Mouse (Mus musculus) embryonic facial prominence, embryonic 11.5 days (tissue): ENCODE data around the gene Asb5. TPM values are rescaled to one million over a fixed set of nuclear protein-coding genes. Genes with fewer than 3 reads are reported as not detected.

ENCODE experiments used
- ATAC-seq: fragments of 200-750 bp; cut with Nextera tagmentation; replicated peaks from 2 replicates; pipeline ENCODE4 v1.8.0; 2017; ENCODE audit warnings: low read depth; ENCODE audit not compliant: insufficient number of reproducible peaks, low FRiP score, low TSS enrichment
- DNase-seq: peaks from one replicate; pipeline ENCODE4 v3.0.0-alpha.2; 2015; ENCODE audit warnings: low spot score
- H3K27ac ChIP-seq: fragments of 300-500 bp; sonication (generic); replicated peaks from 2 replicates; pipeline ENCODE4 v1.5.1; 2014; ENCODE audit warnings: mild to moderate bottlenecking, low read depth, low read length, control low read depth
- H3K27me3 ChIP-seq: fragments of 300-500 bp; sonication (generic); 2 replicates; pipeline ENCODE4 v1.6.1; 2014; ENCODE audit warnings: mild to moderate bottlenecking, low read length, moderate library complexity, mixed read lengths; ENCODE audit not compliant: control insufficient read depth, insufficient read depth
- H3K36me3 ChIP-seq: fragments of 300-500 bp; sonication (generic); replicated peaks from 2 replicates; pipeline ENCODE4 v1.6.1; 2014; ENCODE audit warnings: low read depth, mild to moderate bottlenecking, low read length, moderate library complexity, mixed read lengths; ENCODE audit not compliant: control insufficient read depth, insufficient read depth
- H3K4me1 ChIP-seq: fragments of 300-500 bp; sonication (generic); 2 replicates; pipeline ENCODE4 v1.6.1; 2014; ENCODE audit warnings: low read length, mixed read lengths; ENCODE audit not compliant: control insufficient read depth, insufficient read depth
- H3K4me2 ChIP-seq: fragments of 300-500 bp; sonication (generic); 2 replicates; pipeline ENCODE4 v1.6.1; 2014; ENCODE audit warnings: low read depth, mild to moderate bottlenecking, control low read depth, low read length, moderate library complexity
- H3K4me3 ChIP-seq: fragments of 300-500 bp; sonication (generic); 2 replicates; pipeline ENCODE4 v1.5.1; 2014; ENCODE audit warnings: low read depth, low read length, control low read depth
- H3K9ac ChIP-seq: fragments of 300-500 bp; sonication (generic); replicated peaks from 2 replicates; pipeline ENCODE4 v1.6.1; 2014; ENCODE audit warnings: mild to moderate bottlenecking, control low read depth, low read length
- H3K9me3 ChIP-seq: fragments of 300-500 bp; sonication (generic); replicated peaks from 2 replicates; pipeline ENCODE4 v1.6.1; 2016; ENCODE audit warnings: mild to moderate bottlenecking, low read length, inconsistent platforms, mixed read lengths; ENCODE audit not compliant: control insufficient read depth
- WGBS: fragments of 180-500 bp; shearing (Covaris S2); extraction: QIAGEN DNeasy Blood & Tissue Kit; methylation state at CpG from one replicate; pipeline ENCODE4 v1.1.7; 2014; 5-methylcytosine and 5-hydroxymethylcytosine counted together
- polyA plus RNA-seq: library from polyadenylated mRNA; unstranded; fragments of >200 nt; fragmentation: Nextera tagmentation; extraction: Ambion mirVana; gene quantifications from 2 replicates; pipeline ENCODE4 v1.2.1, GENCODE M21; 2014

Gene Asb5
- polyA plus RNA-seq, 1 experiment from 2014 or later: 6.0 TPM

GRCm38 (mm10) chr8:54518756-54519460 is 10.5 kb upstream of the Asb5 start:
- Histone ChIP-seq H3K27me3 (no peaks in the 10 kb centered on the region), H3K27ac (no peak overlapping the region), H3K9ac (no peak overlapping the region), H3K9me3 (no peaks in the 10 kb centered on the region), H3K4me1 (no peaks in the 10 kb centered on the region), H3K4me2 (no peak overlapping the region), H3K36me3 (no peaks in the 10 kb centered on the region; the same call in 1 of the 2 replicates), H3K4me3 (no peak overlapping the region)
- 74% methylated on average over 10 of the region's 10 CpGs for WGBS
- DNase-seq (no peak), ATAC-seq (no peak)

- 71% methylated on average over 4 of the region's 4 CpGs for WGBS
- H3K9me3 ChIP-seq: no peaks in the 10 kb centered on the region
- no peak overlapping the region for H3K27ac ChIP-seq
- DNase-seq (no peak), ATAC-seq (no peak)
- no peaks in the 10 kb centered on the region for H3K4me1 ChIP-seq
- no peaks in the 10 kb centered on the region; the same call in 1 of the 2 replicates for H3K36me3 ChIP-seq
- H3K27me3 ChIP-seq: no peaks in the 10 kb centered on the region
- H3K4me3 ChIP-seq: no peak overlapping the region
- H3K4me2 ChIP-seq: no peak overlapping the region
- H3K9ac ChIP-seq: no peak overlapping the region
Observed at GRCm38 (mm10) chr8:54520516-54520915, 8.9 kb upstream of the Asb5 start.

GRCm38 (mm10) chr8:54525606-54526005 is 3.8 kb upstream of the Asb5 start:
- DNase-seq (no peak), ATAC-seq (no peak)
- Histone ChIP-seq H3K27me3 (no peaks in the 10 kb centered on the region), H3K4me2 (no peak overlapping the region), H3K36me3 (no peaks in the 10 kb centered on the region; the same call in 1 of the 2 replicates), H3K27ac (no peak overlapping the region), H3K9me3 (no peaks in the 10 kb centered on the region), H3K9ac (no peak overlapping the region), H3K4me1 (no peaks in the 10 kb centered on the region), H3K4me3 (no peak overlapping the region)
- WGBS: 96% methylated on average over 2 of the region's 2 CpGs

GRCm38 (mm10) chr8:54526700-54527099 is 2.7 kb upstream of the Asb5 start:
- Histone ChIP-seq H3K27ac (no peak overlapping the region), H3K4me3 (no peak overlapping the region), H3K27me3 (no peaks in the 10 kb centered on the region), H3K9ac (no peak overlapping the region), H3K9me3 (no peaks in the 10 kb centered on the region), H3K4me2 (no peak overlapping the region), H3K4me1 (no peaks in the 10 kb centered on the region), H3K36me3 (no peaks in the 10 kb centered on the region)
- DNase-seq (no peak), ATAC-seq (no peak)
- WGBS: 93% methylated on average over 6 of the region's 6 CpGs

- no peak for DNase-seq
- Histone ChIP-seq H3K36me3 (no peaks in the 10 kb centered on the region), H3K9ac (peak overlapping the region; percentile 92; the same call in 1 of the 2 replicates), H3K4me1 (no peaks in the 10 kb centered on the region), H3K4me3 (peak overlapping the region; percentile 84), H3K27me3 (no peaks in the 10 kb centered on the region), H3K27ac (no peak overlapping the region), H3K4me2 (peak overlapping the region; percentile 62), H3K9me3 (no peaks in the 10 kb centered on the region)
- no peak for ATAC-seq
- 52% methylated on average over 7 of the region's 7 CpGs for WGBS
Observed at GRCm38 (mm10) chr8:54528571-54528970, 809 bp upstream of the Asb5 start.

GRCm38 (mm10) chr8:54535172-54535571 is 5.8 kb downstream of the Asb5 start:
- 85% methylated on average over 5 of the region's 5 CpGs for WGBS
- Histone ChIP-seq H3K36me3 (no peaks in the 10 kb centered on the region), H3K4me3 (no peak overlapping the region), H3K27ac (no peak overlapping the region), H3K27me3 (no peaks in the 10 kb centered on the region), H3K4me1 (no peaks in the 10 kb centered on the region), H3K4me2 (no peak overlapping the region), H3K9ac (no peak overlapping the region), H3K9me3 (no peaks in the 10 kb centered on the region)
- DNase-seq (no peak), ATAC-seq (no peak)

- Histone ChIP-seq H3K36me3 (no peaks in the 10 kb centered on the region), H3K9me3 (no peaks in the 10 kb centered on the region), H3K4me2 (no peak overlapping the region), H3K4me1 (no peaks in the 10 kb centered on the region), H3K9ac (no peak overlapping the region), H3K4me3 (no peak overlapping the region), H3K27ac (no peak overlapping the region), H3K27me3 (no peaks in the 10 kb centered on the region)
- ATAC-seq (peak; percentile 48; the same call in 1 of the 2 replicates), DNase-seq (peak; percentile 14)
- WGBS: 94% methylated on average over 3 of the region's 3 CpGs
Observed at GRCm38 (mm10) chr8:54537285-54537684, 7.9 kb downstream of the Asb5 start.

- no peaks in the 10 kb centered on the region for H3K27me3 ChIP-seq
- no peak overlapping the region for H3K9ac ChIP-seq
- H3K4me2 ChIP-seq: no peak overlapping the region
- ATAC-seq (no peak), DNase-seq (no peak)
- no peaks in the 10 kb centered on the region for H3K4me1 ChIP-seq
- H3K36me3 ChIP-seq: no peaks in the 10 kb centered on the region
- 76% methylated on average over 1 of the region's 1 CpGs for WGBS
- no peak overlapping the region for H3K27ac ChIP-seq
- H3K9me3 ChIP-seq: no peaks in the 10 kb centered on the region
- H3K4me3 ChIP-seq: no peak overlapping the region
Observed at GRCm38 (mm10) chr8:54541331-54541730, 12.0 kb downstream of the Asb5 start.
